Comparison of ENCODE assay signal across 15 mouse cellular contexts in the genomic region with DNA sequence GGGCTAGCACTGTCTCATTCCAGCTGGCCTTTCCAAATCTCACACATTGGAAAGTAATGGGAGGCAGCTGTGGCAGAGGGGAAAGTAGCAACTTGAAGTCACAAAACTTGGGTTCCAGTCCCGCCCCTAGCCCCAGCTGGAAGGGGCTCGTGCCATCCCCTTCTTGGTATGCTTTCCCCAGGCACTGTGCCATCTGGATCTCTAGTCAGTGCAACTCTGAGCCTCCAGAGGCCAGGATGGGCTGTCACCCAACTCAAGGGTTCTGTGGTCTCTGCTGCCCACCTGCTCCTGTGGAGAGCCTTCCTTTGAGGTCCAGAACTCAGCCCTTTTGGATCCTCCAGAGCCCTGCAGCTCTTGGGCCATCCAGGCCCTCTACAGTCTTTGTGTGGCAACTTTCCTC.
"Had no signal": no experiment of that assay in that cellular context is flagged by ENCODE, and none has a peak within 500 bp of the region (broad histone marks: within the 10 kb centered on the region; RNA-seq: fewer than 3 reads in every experiment).

No protein-coding gene starts in this region.

- H3K4me1 ChIP-seq: liver, embryonic 15.5 days; midbrain, embryonic 15.5 days; neural tube, embryonic 12.5 days had no signal

- H3K4me3 ChIP-seq: left cerebral cortex, adult 2 months; liver, embryonic 15.5 days; megakaryocyte, embryonic 14.5 days; midbrain, embryonic 15.5 days; neural tube, embryonic 12.5 days; stomach, embryonic 15.5 days had no signal

- H3K9ac ChIP-seq: liver, embryonic 15.5 days; lung, embryonic 14.5 days; midbrain, embryonic 15.5 days; neural tube, embryonic 12.5 days; stomach, embryonic 15.5 days had no signal

- H3K27me3 ChIP-seq: liver, embryonic 15.5 days; midbrain, embryonic 15.5 days; neural tube, embryonic 12.5 days; stomach, embryonic 15.5 days had no signal

- H3K4me2 ChIP-seq: liver, embryonic 11.5 days; liver, embryonic 15.5 days; lung, embryonic 14.5 days; midbrain, embryonic 11.5 days; midbrain, embryonic 15.5 days; neural tube, embryonic 12.5 days; stomach, embryonic 15.5 days had no signal

- ATAC-seq: midbrain, embryonic 15.5 days had no signal

- H3K36me3 ChIP-seq: liver, embryonic 15.5 days; stomach, embryonic 15.5 days had no signal

- H3K27ac ChIP-seq: left cerebral cortex, adult 2 months; liver, embryonic 15.5 days; macrophage; midbrain, embryonic 15.5 days; neural tube, embryonic 12.5 days; stomach, embryonic 15.5 days had no signal

- DNase-seq: kidney, postnatal 25 days; lung, embryonic 14.5 days; lung, postnatal 14 days; right cerebral cortex, postnatal 4 days; thymus, adult 2 months; thymus, postnatal 36 days had no signal

- H3K9me3 ChIP-seq: liver, embryonic 15.5 days; megakaryocyte, embryonic 14.5 days; midbrain, embryonic 15.5 days; neural tube, embryonic 12.5 days; stomach, embryonic 15.5 days had no signal
